Mouse (Mus musculus): ENCODE data around the gene Kcnb1. TPM values are rescaled to one million over a fixed set of nuclear protein-coding genes. Genes with fewer than 3 reads are reported as not detected.

Gene Kcnb1
- polyA plus RNA-seq, 1 experiment from 2014 or later, result 2.3 TPM

- no peak for ATAC-seq
Measured at GRCm38 (mm10) chr2:167081135-167081534, 108.8 kb downstream of the Kcnb1 start.

GRCm38 (mm10) chr2:167080387-167080786 lies 109.6 kb downstream of the Kcnb1 start:
- no peak overlapping the region for H3K4me3 ChIP-seq (replicated peaks)
- no peak overlapping the region for H3K9ac ChIP-seq (replicated peaks)
- ATAC-seq, result no peak
- WGBS, result 78% methylated on average over 3 of the region's 3 CpGs
- no peaks in the 10 kb centered on the region for H3K9me3 ChIP-seq
- no peak overlapping the region for H3K4me2 ChIP-seq (replicated peaks)
- peaks cover 30% of the 10 kb centered on the region for H3K4me1 ChIP-seq (replicated peaks)
- no peaks in the 10 kb centered on the region for H3K27me3 ChIP-seq
- H3K27ac ChIP-seq, result 0 out of 2 replicates have a peak overlapping the region, but pooled peaks have one; percentile 35
- H3K36me3 ChIP-seq, result no peaks in the 10 kb centered on the region

More at GRCm38 (mm10) chr2:167081135-167081534, 108.8 kb downstream of the Kcnb1 start:
- Histone ChIP-seq H3K9ac (replicated peaks) (no peak overlapping the region), H3K4me1 (replicated peaks) (peaks cover 30% of the 10 kb centered on the region), H3K4me3 (replicated peaks) (no peak overlapping the region), H3K9me3 (no peaks in the 10 kb centered on the region), H3K27me3 (no peaks in the 10 kb centered on the region), H3K4me2 (replicated peaks) (no peak overlapping the region), H3K36me3 (no peaks in the 10 kb centered on the region), H3K27ac (no peak overlapping the region)
- WGBS, result 58% methylated on average over 6 of the region's 6 CpGs

GRCm38 (mm10) chr2:167079535-167080257 lies 110.3 kb downstream of the Kcnb1 start:
- peak; percentile 66 for ATAC-seq
- peaks cover 30% of the 10 kb centered on the region for H3K4me1 ChIP-seq (replicated peaks)
- H3K4me2 ChIP-seq (replicated peaks), result no peak overlapping the region
- no peaks in the 10 kb centered on the region for H3K27me3 ChIP-seq
- H3K27ac ChIP-seq, result peak overlapping the region; percentile 35
- H3K4me3 ChIP-seq (replicated peaks), result no peak overlapping the region
- H3K36me3 ChIP-seq, result no peaks in the 10 kb centered on the region
- no peaks in the 10 kb centered on the region for H3K9me3 ChIP-seq
- WGBS, result 40% methylated on average over 18 of the region's 18 CpGs
- H3K9ac ChIP-seq (replicated peaks), result peak overlapping the region; percentile 11; the same call in 1 of the 2 replicates

- no peaks in the 10 kb centered on the region for H3K36me3 ChIP-seq
- H3K9me3 ChIP-seq, result no peaks in the 10 kb centered on the region
- no peak overlapping the region for H3K4me3 ChIP-seq (replicated peaks)
- WGBS, result 47% methylated on average over 9 of the region's 9 CpGs
- ATAC-seq, result peak; percentile 15; the same call in 1 of the 2 replicates
- no peak overlapping the region for H3K4me2 ChIP-seq (replicated peaks)
- no peak overlapping the region for H3K9ac ChIP-seq (replicated peaks)
- H3K4me1 ChIP-seq (replicated peaks), result peaks cover 30% of the 10 kb centered on the region
- H3K27me3 ChIP-seq, result no peaks in the 10 kb centered on the region
- H3K27ac ChIP-seq, result peak overlapping the region; percentile 35
Measured at GRCm38 (mm10) chr2:167078931-167079495, 110.9 kb downstream of the Kcnb1 start.

- Histone ChIP-seq H3K9me3 (no peaks in the 10 kb centered on the region), H3K4me3 (replicated peaks) (no peak overlapping the region), H3K9ac (replicated peaks) (no peak overlapping the region), H3K4me2 (replicated peaks) (no peak overlapping the region), H3K4me1 (replicated peaks) (peaks cover 30% of the 10 kb centered on the region), H3K27ac (no peak overlapping the region), H3K36me3 (no peaks in the 10 kb centered on the region), H3K27me3 (no peaks in the 10 kb centered on the region)
- WGBS, result 48% methylated on average over 7 of the region's 7 CpGs
- ATAC-seq, result no peak
Measured at GRCm38 (mm10) chr2:167078486-167078885, 111.5 kb downstream of the Kcnb1 start.

GRCm38 (mm10) chr2:167077199-167077962 lies 112.6 kb downstream of the Kcnb1 start:
- no peak overlapping the region for H3K9ac ChIP-seq (replicated peaks)
- 87% methylated on average over 11 of the region's 11 CpGs for WGBS
- H3K36me3 ChIP-seq, result no peaks in the 10 kb centered on the region
- peaks cover 30% of the 10 kb centered on the region for H3K4me1 ChIP-seq (replicated peaks)
- no peak overlapping the region for H3K4me3 ChIP-seq (replicated peaks)
- no peak for ATAC-seq
- no peaks in the 10 kb centered on the region for H3K27me3 ChIP-seq
- no peak overlapping the region for H3K27ac ChIP-seq
- no peak overlapping the region for H3K4me2 ChIP-seq (replicated peaks)
- H3K9me3 ChIP-seq, result no peaks in the 10 kb centered on the region

GRCm38 (mm10) chr2:167076759-167077158 lies 113.2 kb downstream of the Kcnb1 start:
- H3K36me3 ChIP-seq, result no peaks in the 10 kb centered on the region
- H3K4me1 ChIP-seq (replicated peaks), result peaks cover 27% of the 10 kb centered on the region
- 63% methylated on average over 2 of the region's 2 CpGs for WGBS
- H3K9me3 ChIP-seq, result no peaks in the 10 kb centered on the region
- H3K27me3 ChIP-seq, result no peaks in the 10 kb centered on the region
- ATAC-seq, result no peak
- no peak overlapping the region for H3K4me3 ChIP-seq (replicated peaks)
- no peak overlapping the region for H3K4me2 ChIP-seq (replicated peaks)
- no peak overlapping the region for H3K9ac ChIP-seq (replicated peaks)
- no peak overlapping the region for H3K27ac ChIP-seq

GRCm38 (mm10) chr2:167076352-167076751 lies 113.6 kb downstream of the Kcnb1 start:
- Histone ChIP-seq H3K9me3 (no peaks in the 10 kb centered on the region), H3K9ac (replicated peaks) (no peak overlapping the region), H3K36me3 (no peaks in the 10 kb centered on the region), H3K4me3 (replicated peaks) (no peak overlapping the region), H3K27me3 (no peaks in the 10 kb centered on the region), H3K27ac (no peak overlapping the region), H3K4me1 (replicated peaks) (peaks cover 23% of the 10 kb centered on the region), H3K4me2 (replicated peaks) (no peak overlapping the region)
- no peak for ATAC-seq
- WGBS, result 96% methylated on average over 4 of the region's 4 CpGs

GRCm38 (mm10) chr2:167074587-167074986 lies 115.4 kb downstream of the Kcnb1 start:
- 92% methylated on average over 5 of the region's 5 CpGs for WGBS
- no peaks in the 10 kb centered on the region for H3K36me3 ChIP-seq

GRCm38 (mm10) chr2:167071641-167072601 lies 118.0 kb downstream of the Kcnb1 start:
- peak overlapping the region; percentile 86 for H3K27ac ChIP-seq
- H3K4me3 ChIP-seq (replicated peaks), result peak overlapping the region; percentile 44
- peak; percentile 98 for ATAC-seq
- H3K4me1 ChIP-seq (replicated peaks), result peaks cover 7% of the 10 kb centered on the region
- no peaks in the 10 kb centered on the region for H3K36me3 ChIP-seq
- 7% methylated on average over 22 of the region's 22 CpGs for WGBS
- no peaks in the 10 kb centered on the region for H3K27me3 ChIP-seq
- H3K9me3 ChIP-seq, result no peaks in the 10 kb centered on the region
- H3K4me2 ChIP-seq (replicated peaks), result peak overlapping the region; percentile 60
- peak overlapping the region; percentile 54 for H3K9ac ChIP-seq (replicated peaks)

More at GRCm38 (mm10) chr2:167074587-167074986, 115.4 kb downstream of the Kcnb1 start:
- peaks cover 19% of the 10 kb centered on the region for H3K4me1 ChIP-seq (replicated peaks)
- H3K9me3 ChIP-seq, result no peaks in the 10 kb centered on the region
- no peak overlapping the region for H3K4me3 ChIP-seq (replicated peaks)
- no peak overlapping the region for H3K9ac ChIP-seq (replicated peaks)
- ATAC-seq, result no peak
- no peak overlapping the region for H3K4me2 ChIP-seq (replicated peaks)
- no peaks in the 10 kb centered on the region for H3K27me3 ChIP-seq
- no peak overlapping the region for H3K27ac ChIP-seq

- ATAC-seq, result peak; percentile 8
Measured at GRCm38 (mm10) chr2:167071266-167071640, 118.7 kb downstream of the Kcnb1 start.

More at GRCm38 (mm10) chr2:167071266-167071640, 118.7 kb downstream of the Kcnb1 start:
- peak overlapping the region; percentile 86 for H3K27ac ChIP-seq
- H3K36me3 ChIP-seq, result peaks cover 6% of the 10 kb centered on the region
- no peaks in the 10 kb centered on the region for H3K9me3 ChIP-seq
- H3K4me3 ChIP-seq (replicated peaks), result peak overlapping the region; percentile 44
- peak overlapping the region; percentile 60 for H3K4me2 ChIP-seq (replicated peaks)
- WGBS, result 22% methylated on average over 12 of the region's 12 CpGs
- H3K27me3 ChIP-seq, result no peaks in the 10 kb centered on the region
- H3K9ac ChIP-seq (replicated peaks), result peak overlapping the region; percentile 54
- H3K4me1 ChIP-seq (replicated peaks), result peaks cover 7% of the 10 kb centered on the region
